Mouse (Mus musculus): ENCODE measurements around the gene Atg16l1. TPM values are rescaled to one million over a fixed set of nuclear protein-coding genes. Genes with fewer than 3 reads are reported as not detected.
"Not testable (repeated sequence)": the region's sequence is repeated elsewhere in the genome, so short reads cannot be mapped to it uniquely, and the experiment has no call there.

Atg16l1 gene
- polyA plus RNA-seq, 1 experiment from 2014 or later: 64.3 TPM

GRCm38 (mm10) chr1:87824420-87824995, 68.8 kb downstream of the Atg16l1 start:
- no peaks in the 10 kb centered on the region for H3K36me3 ChIP-seq
- H3K9ac ChIP-seq: no peak overlapping the region
- no peaks in the 10 kb centered on the region for H3K27me3 ChIP-seq
- H3K9me3 ChIP-seq: no peaks in the 10 kb centered on the region
- H3K4me3 ChIP-seq: no peak overlapping the region
- H3K4me2 ChIP-seq: no peak overlapping the region
- WGBS: 92% methylated on average over 10 of the region's 10 CpGs
- ATAC-seq (ENCODE audit: low FRiP score): no peak
- no peak overlapping the region for H3K27ac ChIP-seq
- peaks cover 7% of the 10 kb centered on the region; the same call in 1 of the 2 replicates for H3K4me1 ChIP-seq (replicated peaks)

GRCm38 (mm10) chr1:87825281-87825680, 69.6 kb downstream of the Atg16l1 start:
- WGBS: 89% methylated on average over 5 of the region's 5 CpGs
- ATAC-seq (ENCODE audit: low FRiP score): no peak
- Histone ChIP-seq H3K9me3 (no peaks in the 10 kb centered on the region), H3K4me1 (replicated peaks) (peaks cover 11% of the 10 kb centered on the region; the same call in 1 of the 2 replicates), H3K4me3 (no peak overlapping the region), H3K4me2 (no peak overlapping the region), H3K36me3 (no peaks in the 10 kb centered on the region), H3K9ac (no peak overlapping the region), H3K27ac (no peak overlapping the region), H3K27me3 (no peaks in the 10 kb centered on the region)

DNA sequence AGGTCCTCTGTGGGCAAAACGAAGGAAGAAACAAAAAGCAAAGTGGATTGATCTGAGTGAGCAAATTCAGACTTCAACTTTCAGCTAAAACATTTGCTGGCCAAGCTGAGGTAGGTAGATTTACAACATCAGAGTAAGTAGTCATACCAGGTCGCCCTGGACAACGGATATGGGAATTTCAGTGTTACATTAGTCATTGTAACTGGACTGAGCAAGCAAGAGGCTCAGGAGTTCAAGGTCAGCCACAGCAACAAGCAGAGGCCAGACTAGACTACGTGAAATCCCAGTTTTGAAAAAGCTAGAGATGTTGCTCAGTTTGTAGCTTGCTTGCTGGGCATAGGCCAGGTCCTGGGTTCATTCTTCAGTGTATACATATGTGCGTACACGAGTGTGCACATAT, 70.3 kb downstream of the Atg16l1 start:
- no peak overlapping the region for H3K4me2 ChIP-seq
- H3K9me3 ChIP-seq: no peaks in the 10 kb centered on the region
- H3K9ac ChIP-seq: no peak overlapping the region
- H3K4me3 ChIP-seq: no peak overlapping the region
- no peak overlapping the region for H3K27ac ChIP-seq
- no peak for ATAC-seq (ENCODE audit: low FRiP score)
- peaks cover 11% of the 10 kb centered on the region; the same call in 1 of the 2 replicates for H3K4me1 ChIP-seq (replicated peaks)
- WGBS: 90% methylated on average over 6 of the region's 6 CpGs
- H3K27me3 ChIP-seq: no peaks in the 10 kb centered on the region
- no peaks in the 10 kb centered on the region for H3K36me3 ChIP-seq

DNA sequence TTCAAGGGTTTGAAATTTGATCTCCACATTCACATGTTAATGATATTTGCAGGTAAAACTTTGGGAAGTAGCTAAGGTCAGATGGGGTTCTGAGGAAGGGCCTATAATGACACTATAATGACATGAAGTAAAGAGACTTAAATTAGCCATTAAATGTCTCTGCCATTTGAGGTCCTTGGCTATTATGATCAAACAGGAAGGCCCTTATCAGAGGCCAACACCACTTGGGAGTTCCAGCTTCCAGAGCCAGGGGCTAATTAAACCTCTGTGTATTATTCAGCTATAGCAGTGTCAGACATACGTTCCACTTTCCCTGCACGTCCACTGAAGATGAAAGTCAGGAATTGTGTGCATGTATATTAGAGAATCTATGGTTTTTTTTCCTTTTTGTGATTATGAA, 70.8 kb downstream of the Atg16l1 start:
- Histone ChIP-seq H3K9ac (no peak overlapping the region), H3K9me3 (no peaks in the 10 kb centered on the region), H3K4me3 (no peak overlapping the region), H3K4me2 (no peak overlapping the region), H3K27ac (no peak overlapping the region), H3K27me3 (no peaks in the 10 kb centered on the region), H3K36me3 (no peaks in the 10 kb centered on the region), H3K4me1 (replicated peaks) (peaks cover 11% of the 10 kb centered on the region; the same call in 1 of the 2 replicates)
- WGBS: 73% methylated on average over 2 of the region's 2 CpGs
- ATAC-seq (ENCODE audit: low FRiP score): no peak

DNA sequence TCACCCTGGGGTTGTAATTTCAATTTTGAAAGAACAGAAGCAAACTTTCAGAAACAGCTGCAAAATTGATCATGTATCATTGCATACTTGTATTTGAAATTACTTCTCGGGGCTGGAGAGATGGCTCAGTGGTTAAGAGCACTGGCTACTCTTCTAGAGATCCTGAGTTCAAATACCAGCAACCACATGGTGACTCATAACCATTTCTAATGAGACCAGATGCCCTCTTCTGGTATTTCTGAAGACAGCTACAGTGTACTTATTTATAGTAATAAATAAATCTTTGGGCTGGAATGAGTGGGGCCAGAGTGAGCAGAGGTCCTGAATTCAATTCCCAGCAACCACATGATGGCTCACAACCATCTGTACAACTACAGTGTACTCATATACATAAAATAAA, 71.8 kb downstream of the Atg16l1 start:
- not testable (repeated sequence) for H3K36me3 ChIP-seq; H3K27ac ChIP-seq; ATAC-seq (ENCODE audit: low FRiP score); H3K4me2 ChIP-seq; H3K4me3 ChIP-seq; H3K27me3 ChIP-seq; H3K9me3 ChIP-seq; H3K9ac ChIP-seq
- WGBS: 87% methylated on average over 1 of the region's 1 CpGs
- H3K4me1 ChIP-seq (replicated peaks): peaks cover 11% of the 10 kb centered on the region; the same call in 1 of the 2 replicates

DNA sequence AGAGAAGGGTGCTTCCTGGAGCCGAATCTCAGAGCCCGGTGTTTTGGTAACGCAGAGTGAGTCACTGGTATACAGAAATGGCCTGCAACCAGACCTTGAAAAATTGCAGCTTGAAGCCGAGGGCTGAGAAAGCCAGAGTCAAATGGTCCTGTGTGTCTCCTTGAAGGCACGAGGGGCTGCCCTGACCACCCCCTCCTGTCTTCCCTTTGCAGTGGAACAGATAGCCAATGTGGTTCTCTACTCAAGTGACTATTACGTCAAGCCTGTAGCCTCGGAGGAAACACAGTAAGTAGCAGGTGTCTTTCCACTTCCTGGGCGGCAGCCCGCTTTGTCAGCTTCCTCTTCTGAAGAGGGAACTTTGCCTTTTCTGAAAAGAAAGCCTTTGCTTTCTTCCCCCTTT, 72.5 kb downstream of the Atg16l1 start:
- Histone ChIP-seq H3K27me3 (no peaks in the 10 kb centered on the region), H3K4me1 (replicated peaks) (peaks cover 11% of the 10 kb centered on the region; the same call in 1 of the 2 replicates), H3K9me3 (no peaks in the 10 kb centered on the region), H3K4me2 (no peak overlapping the region), H3K36me3 (no peaks in the 10 kb centered on the region), H3K9ac (no peak overlapping the region), H3K27ac (no peak overlapping the region), H3K4me3 (no peak overlapping the region)
- 80% methylated on average over 9 of the region's 9 CpGs for WGBS
- no peak for ATAC-seq (ENCODE audit: low FRiP score)

DNA sequence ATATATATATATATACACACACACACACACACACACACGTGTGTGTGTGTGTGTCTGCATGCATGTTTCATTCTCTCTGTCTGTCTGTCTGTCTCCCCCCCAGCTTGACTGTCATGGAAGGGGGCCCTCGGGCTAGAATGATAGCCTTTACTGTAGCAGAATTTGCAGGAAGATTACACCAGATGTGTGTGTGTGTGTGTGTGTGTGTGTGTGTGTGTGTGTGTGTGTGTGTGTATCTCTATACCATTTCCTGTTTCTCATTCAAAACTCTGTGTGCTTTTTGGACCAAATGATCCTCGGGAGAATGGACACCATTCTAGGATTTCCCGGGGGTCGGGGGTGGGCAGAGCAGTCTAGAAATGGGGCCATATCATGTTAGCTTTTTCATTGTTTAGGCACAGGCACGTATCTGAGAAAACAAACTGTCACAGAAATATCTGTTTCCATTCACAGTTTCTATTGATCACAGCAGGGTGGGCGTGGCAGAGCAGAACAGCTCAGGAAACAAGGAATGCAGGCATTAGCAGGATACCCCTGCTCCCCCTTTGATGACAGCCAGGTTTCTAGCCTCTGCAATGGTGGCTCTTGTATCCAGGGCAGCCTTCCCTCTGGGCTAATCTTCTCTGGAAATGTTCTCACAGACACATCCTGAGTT, 73.4 kb downstream of the Atg16l1 start:
- Histone ChIP-seq H3K4me1 (replicated peaks) (peaks cover 11% of the 10 kb centered on the region; the same call in 1 of the 2 replicates), H3K9me3 (no peaks in the 10 kb centered on the region), H3K4me3 (no peak overlapping the region), H3K27me3 (no peaks in the 10 kb centered on the region), H3K4me2 (no peak overlapping the region), H3K36me3 (no peaks in the 10 kb centered on the region), H3K9ac (no peak overlapping the region), H3K27ac (no peak overlapping the region)
- WGBS: 38% methylated on average over 7 of the region's 7 CpGs
- ATAC-seq (ENCODE audit: low FRiP score): no peak

DNA sequence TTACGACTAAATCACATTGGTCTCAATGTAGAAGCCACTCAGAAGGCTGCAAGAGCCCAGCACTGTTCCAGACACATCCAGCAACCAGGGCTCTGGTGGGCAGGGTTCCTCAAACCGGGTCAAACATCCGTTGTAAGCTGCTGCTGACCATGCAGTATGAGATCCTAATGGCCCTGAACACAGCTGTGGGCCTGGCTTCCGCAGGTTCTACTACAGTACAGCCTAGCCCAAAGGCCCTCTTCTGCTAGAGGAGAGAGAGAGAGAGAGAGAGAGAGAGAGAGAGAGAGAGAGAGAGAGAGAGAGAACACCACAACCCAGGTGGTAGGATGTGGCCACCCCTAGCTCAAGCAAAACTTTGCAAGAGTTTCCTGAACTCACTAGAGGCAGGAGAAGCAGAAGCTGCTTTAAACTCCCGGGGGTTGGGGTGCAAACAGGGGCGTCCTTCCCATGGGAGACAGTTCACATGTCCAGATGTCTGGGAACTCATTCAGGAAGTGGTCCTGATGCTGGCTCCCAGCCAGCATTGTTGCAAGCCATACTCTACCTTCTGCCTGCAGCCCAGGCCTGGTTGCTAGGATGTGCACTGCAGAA, 74.0 kb downstream of the Atg16l1 start:
- Histone ChIP-seq H3K27me3 (no peaks in the 10 kb centered on the region), H3K9ac (no peak overlapping the region), H3K4me2 (no peak overlapping the region), H3K9me3 (no peaks in the 10 kb centered on the region), H3K36me3 (no peaks in the 10 kb centered on the region), H3K4me1 (replicated peaks) (peaks cover 11% of the 10 kb centered on the region; the same call in 1 of the 2 replicates), H3K4me3 (no peak overlapping the region), H3K27ac (no peak overlapping the region)
- WGBS: 64% methylated on average over 6 of the region's 6 CpGs
- no peak for ATAC-seq (ENCODE audit: low FRiP score)

DNA sequence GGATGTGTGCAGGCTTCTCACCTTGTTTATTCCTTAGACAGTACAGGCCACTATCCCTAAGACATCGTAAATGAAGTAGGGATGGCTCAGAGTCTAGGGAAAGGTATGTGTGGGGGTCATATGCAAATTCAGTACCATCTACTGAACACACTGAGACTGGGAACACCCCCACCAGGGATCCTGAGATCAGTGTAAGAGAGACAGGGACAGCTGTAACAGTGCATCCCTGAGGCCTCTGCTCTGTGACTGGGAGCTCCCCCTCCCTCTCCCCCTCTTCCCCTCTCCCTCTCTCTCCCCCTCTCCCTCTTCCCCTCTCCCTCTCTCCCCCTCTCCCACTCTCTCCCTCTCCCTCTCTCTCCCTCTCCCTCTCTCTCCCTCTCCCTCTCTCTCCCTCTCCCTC, 80.8 kb downstream of the Atg16l1 start:
- 79% methylated on average over 1 of the region's 1 CpGs for WGBS
- no peak for ATAC-seq (ENCODE audit: low FRiP score)
- no peaks in the 10 kb centered on the region for H3K9me3 ChIP-seq
- H3K36me3 ChIP-seq: no peaks in the 10 kb centered on the region
- H3K27ac ChIP-seq: no peak overlapping the region
- H3K4me1 ChIP-seq (replicated peaks): no peaks in the 10 kb centered on the region
- H3K4me2 ChIP-seq: no peak overlapping the region
- no peaks in the 10 kb centered on the region for H3K27me3 ChIP-seq
- no peak overlapping the region for H3K4me3 ChIP-seq
- no peak overlapping the region for H3K9ac ChIP-seq

- no peak for ATAC-seq (ENCODE audit: low FRiP score)
- whole genome bisulfite sequencing: 44% methylated on average over 5 of the region's 5 CpGs
- no peaks in the 10 kb centered on the region for H3K9me3 ChIP-seq
- no peak overlapping the region for H3K9ac ChIP-seq
- no peak overlapping the region for H3K27ac ChIP-seq
- H3K36me3 ChIP-seq: no peaks in the 10 kb centered on the region
- H3K4me2 ChIP-seq: no peak overlapping the region
- H3K27me3 ChIP-seq: no peaks in the 10 kb centered on the region
- no peak overlapping the region for H3K4me3 ChIP-seq
- no peaks in the 10 kb centered on the region for H3K4me1 ChIP-seq (replicated peaks)
Observed at GRCm38 (mm10) chr1:87837018-87837417, 81.3 kb downstream of the Atg16l1 start.

GRCm38 (mm10) chr1:87840411-87841208, 84.9 kb downstream of the Atg16l1 start:
- H3K36me3 ChIP-seq: no peaks in the 10 kb centered on the region
- H3K9ac ChIP-seq: no peak overlapping the region
- no peaks in the 10 kb centered on the region for H3K9me3 ChIP-seq
- WGBS: 77% methylated on average over 11 of the region's 11 CpGs
- H3K27me3 ChIP-seq: no peaks in the 10 kb centered on the region
- no peak overlapping the region for H3K27ac ChIP-seq
- H3K4me1 ChIP-seq (replicated peaks): no peaks in the 10 kb centered on the region
- H3K4me2 ChIP-seq: no peak overlapping the region
- no peak overlapping the region for H3K4me3 ChIP-seq
- ATAC-seq (ENCODE audit: low FRiP score): no peak
